Mouse (Mus musculus) intestine, embryonic 14.5 days (tissue): ENCODE measurements around the gene Slc36a2. TPM values are rescaled to one million over a fixed set of nuclear protein-coding genes. Genes with fewer than 3 reads are reported as not detected.

Experiments used
- ATAC-seq: fragments of 200-750 bp; cut with Nextera tagmentation; replicated peaks from 2 replicates; pipeline ENCODE4 v1.8.0; 2017; ENCODE audit warnings: low read depth, moderate number of reproducible peaks, moderate TSS enrichment, moderate library complexity; ENCODE audit not compliant: low FRiP score, low TSS enrichment
- DNase-seq: peaks from one replicate; pipeline ENCODE4 v3.0.0-alpha.2; 2018; ENCODE audit warnings: low spot score
- H3K27ac ChIP-seq: fragments of 300-500 bp; sonication (generic); 2 replicates; pipeline ENCODE4 v1.5.1; 2014; ENCODE audit warnings: low read depth, mild to moderate bottlenecking, control low read depth
- H3K27me3 ChIP-seq: fragments of 300-500 bp; sonication (generic); replicated peaks from 2 replicates; pipeline ENCODE4 v1.6.1; 2014; ENCODE audit warnings: low read length, control low read depth; ENCODE audit not compliant: control insufficient read depth, insufficient read depth
- H3K36me3 ChIP-seq: fragments of 300-500 bp; sonication (generic); 2 replicates; pipeline ENCODE4 v1.6.1; 2014; ENCODE audit warnings: low read length, control low read depth; ENCODE audit not compliant: control insufficient read depth, insufficient read depth
- H3K4me1 ChIP-seq: fragments of 300-500 bp; sonication (generic); replicated peaks from 2 replicates; pipeline ENCODE4 v1.6.1; 2014; ENCODE audit warnings: low read length, control low read depth, mixed read lengths; ENCODE audit not compliant: control insufficient read depth, insufficient read depth
- H3K4me2 ChIP-seq: fragments of 300-500 bp; sonication (generic); 2 replicates; pipeline ENCODE4 v1.6.1; 2014; ENCODE audit warnings: low read length
- H3K4me3 ChIP-seq: fragments of 300-500 bp; sonication (generic); 2 replicates; pipeline ENCODE4 v1.5.1; 2014; ENCODE audit warnings: low read depth, low read length, control low read depth, mixed read lengths
- H3K9ac ChIP-seq: fragments of 300-500 bp; sonication (generic); 2 replicates; pipeline ENCODE4 v1.6.1; 2014; ENCODE audit warnings: mild to moderate bottlenecking, low read length
- H3K9me3 ChIP-seq: fragments of 300-500 bp; sonication (generic); 2 replicates; pipeline ENCODE4 v1.6.1; 2016; ENCODE audit warnings: low read length, control low read depth; ENCODE audit not compliant: control insufficient read depth
- WGBS: fragments of 180-500 bp; shearing (Covaris S2); extraction: QIAGEN DNeasy Blood & Tissue Kit; methylation state at CpG from one replicate; pipeline ENCODE4 v1.1.7; 2014; 5-methylcytosine and 5-hydroxymethylcytosine counted together
- polyA plus RNA-seq: library from polyadenylated mRNA; unstranded; fragments of >200 nt; fragmentation: Nextera tagmentation; extraction: Ambion mirVana; gene quantifications from 2 replicates; pipeline ENCODE4 v1.2.1, GENCODE M21; 2014

The Slc36a2 gene
- polyA plus RNA-seq, result 0.09 TPM in 2 replicates

DNA sequence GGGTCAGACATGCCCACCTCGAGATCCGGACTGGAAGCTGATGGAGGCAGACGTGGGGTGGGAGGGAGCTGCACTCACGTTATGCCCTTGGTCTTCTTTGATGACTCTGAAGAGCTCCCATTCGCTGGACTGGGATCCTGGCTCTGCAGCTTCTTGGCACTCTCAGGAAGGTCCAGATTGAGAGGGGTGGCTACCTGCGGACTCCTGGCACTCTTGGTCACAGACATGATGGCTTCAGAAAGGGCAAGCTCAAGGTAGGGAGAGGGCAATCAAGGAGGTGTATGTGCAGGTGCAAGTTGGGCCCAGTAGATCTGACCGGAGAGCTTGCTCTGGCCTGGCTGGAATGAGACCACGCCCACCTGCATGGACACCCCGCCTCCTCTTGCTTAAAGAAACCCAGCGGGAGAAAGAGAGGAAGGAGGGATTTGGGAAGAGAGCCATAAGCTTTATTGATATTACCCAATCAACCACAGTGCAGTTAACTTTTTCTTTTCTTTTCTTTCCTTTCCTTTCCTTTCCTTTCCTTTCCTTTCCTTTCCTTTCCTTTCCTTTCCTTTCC lies at the start of gene Slc36a2:
Gene Slc36a2 (minus strand): TSS at position 345 of the 559 bp plus-strand sequence.
- Histone ChIP-seq H3K9ac (no peak within 1 kb of the TSS), H3K36me3 (no peaks in the 10 kb centered on the region), H3K27me3 (no peaks in the 10 kb centered on the region), H3K4me3 (no peak within 1 kb of the TSS), H3K4me1 (no peaks in the 10 kb centered on the region), H3K27ac (no peak within 1 kb of the TSS), H3K4me2 (no peak within 1 kb of the TSS), H3K9me3 (no peaks in the 10 kb centered on the region)
- ATAC-seq (no peak), DNase-seq (no peak)
- 29% methylated on average over 10 of the region's 10 CpGs for WGBS

DNA sequence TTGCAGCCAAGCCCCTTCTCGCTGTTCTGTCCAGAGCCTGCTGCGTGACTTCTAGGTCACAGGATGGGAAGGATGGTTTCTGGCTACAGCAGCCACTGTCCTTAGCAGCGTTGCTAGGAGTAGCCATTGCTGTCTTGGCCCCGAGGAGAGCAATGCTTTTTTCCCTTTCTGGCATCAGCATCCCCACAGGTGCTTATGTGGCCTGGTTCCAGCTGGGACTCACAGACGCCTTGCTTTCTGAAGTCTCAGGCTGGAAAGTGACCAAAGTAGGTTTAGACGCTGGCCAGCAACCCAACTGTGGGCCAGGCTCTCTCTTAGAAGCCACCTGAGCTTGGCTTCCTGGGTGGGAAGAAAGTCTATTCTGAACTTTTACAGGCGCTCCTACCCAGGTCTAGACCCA lies 49.4 kb upstream of the Slc36a2 start:
- WGBS, result 80% methylated on average over 7 of the region's 7 CpGs
- Histone ChIP-seq H3K27me3 (no peaks in the 10 kb centered on the region), H3K4me1 (no peaks in the 10 kb centered on the region), H3K9me3 (no peaks in the 10 kb centered on the region), H3K4me3 (no peak overlapping the region), H3K4me2 (no peak overlapping the region), H3K9ac (no peak overlapping the region), H3K36me3 (peaks cover 14% of the 10 kb centered on the region; the same call in 1 of the 2 replicates), H3K27ac (no peak overlapping the region)
- ATAC-seq (no peak), DNase-seq (no peak)

DNA sequence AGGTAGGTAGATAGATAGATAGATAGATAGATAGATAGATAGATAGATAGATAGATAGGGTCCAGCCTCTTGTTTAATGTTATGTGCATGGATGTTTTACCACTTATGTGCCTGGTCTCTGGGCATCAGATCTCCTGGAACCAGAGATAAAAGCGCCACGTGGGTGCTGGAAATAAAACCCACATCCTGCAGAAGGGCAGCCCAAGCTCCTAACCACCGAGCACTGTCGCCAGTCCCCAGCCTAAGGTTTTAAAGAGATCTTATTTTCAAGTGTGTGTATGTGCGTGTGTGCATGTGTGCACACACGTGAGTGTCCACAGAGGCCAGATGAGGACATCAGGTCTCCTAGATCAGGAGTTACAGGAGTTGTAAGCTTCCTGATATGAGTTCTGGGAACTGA lies 46.2 kb upstream of the Slc36a2 start:
- H3K9me3 ChIP-seq, result no peaks in the 10 kb centered on the region
- 94% methylated on average over 6 of the region's 6 CpGs for WGBS
- no peaks in the 10 kb centered on the region for H3K4me1 ChIP-seq
- H3K27ac ChIP-seq, result no peak overlapping the region
- DNase-seq, result no peak
- H3K4me3 ChIP-seq, result no peak overlapping the region
- H3K9ac ChIP-seq, result no peak overlapping the region
- no peaks in the 10 kb centered on the region for H3K27me3 ChIP-seq
- peaks cover 18% of the 10 kb centered on the region; the same call in 1 of the 2 replicates for H3K36me3 ChIP-seq
- ATAC-seq, result no peak
- H3K4me2 ChIP-seq, result no peak overlapping the region

DNA sequence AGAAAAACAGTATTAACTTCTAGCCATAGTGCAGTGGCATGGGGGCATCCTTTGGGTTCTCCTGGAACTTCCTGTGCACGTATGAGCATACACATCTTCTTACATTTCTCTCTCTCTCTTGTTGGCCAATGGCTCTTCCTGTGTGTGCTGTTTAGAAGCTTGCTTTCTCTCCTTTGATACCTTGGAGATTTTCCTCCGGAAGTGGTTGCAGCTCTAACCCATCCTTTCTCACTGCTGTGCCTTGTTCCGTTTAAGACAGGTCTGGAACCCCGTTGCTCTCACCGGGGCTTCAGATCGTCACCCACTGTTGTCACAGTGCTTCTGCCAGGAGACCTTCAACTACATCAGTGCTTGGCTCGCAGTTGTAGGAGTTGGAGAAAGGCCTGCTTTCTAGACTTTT lies 36.4 kb upstream of the Slc36a2 start:
- DNase-seq, result no peak
- Histone ChIP-seq H3K9me3 (no peaks in the 10 kb centered on the region), H3K27ac (no peak overlapping the region), H3K4me2 (no peak overlapping the region), H3K4me1 (no peaks in the 10 kb centered on the region), H3K36me3 (peaks cover 23% of the 10 kb centered on the region; the same call in 1 of the 2 replicates), H3K27me3 (no peaks in the 10 kb centered on the region), H3K9ac (no peak overlapping the region), H3K4me3 (no peak overlapping the region)
- 93% methylated on average over 7 of the region's 7 CpGs for WGBS
- no peak for ATAC-seq

DNA sequence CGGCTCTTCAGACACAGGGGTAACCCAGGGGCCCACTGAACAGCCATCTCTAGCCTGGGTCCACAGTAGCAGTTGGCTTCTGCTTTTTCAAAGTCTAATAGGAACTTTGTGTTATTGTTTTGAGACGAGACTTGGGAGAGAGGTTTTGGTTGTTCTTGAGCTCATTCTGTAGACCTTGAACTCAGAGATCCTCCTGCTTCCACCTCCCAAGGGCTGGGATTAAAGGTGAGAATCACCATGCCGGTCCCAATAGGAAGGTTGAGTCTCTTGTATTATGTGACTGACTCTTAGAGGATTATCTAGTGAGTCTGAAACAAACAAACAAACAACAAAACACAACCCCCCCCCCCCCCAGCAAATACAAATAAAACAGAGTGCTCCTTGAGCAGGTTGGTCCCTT lies 33.6 kb upstream of the Slc36a2 start:
- 85% methylated on average over 3 of the region's 3 CpGs for WGBS
- H3K36me3 ChIP-seq, result peaks cover 12% of the 10 kb centered on the region; the same call in 1 of the 2 replicates
- ATAC-seq (no peak), DNase-seq (no peak)
- no peaks in the 10 kb centered on the region for H3K4me1 ChIP-seq
- no peaks in the 10 kb centered on the region for H3K27me3 ChIP-seq
- H3K9ac ChIP-seq, result no peak overlapping the region
- no peak overlapping the region for H3K4me2 ChIP-seq
- H3K4me3 ChIP-seq, result no peak overlapping the region
- no peak overlapping the region for H3K27ac ChIP-seq
- no peaks in the 10 kb centered on the region for H3K9me3 ChIP-seq

DNA sequence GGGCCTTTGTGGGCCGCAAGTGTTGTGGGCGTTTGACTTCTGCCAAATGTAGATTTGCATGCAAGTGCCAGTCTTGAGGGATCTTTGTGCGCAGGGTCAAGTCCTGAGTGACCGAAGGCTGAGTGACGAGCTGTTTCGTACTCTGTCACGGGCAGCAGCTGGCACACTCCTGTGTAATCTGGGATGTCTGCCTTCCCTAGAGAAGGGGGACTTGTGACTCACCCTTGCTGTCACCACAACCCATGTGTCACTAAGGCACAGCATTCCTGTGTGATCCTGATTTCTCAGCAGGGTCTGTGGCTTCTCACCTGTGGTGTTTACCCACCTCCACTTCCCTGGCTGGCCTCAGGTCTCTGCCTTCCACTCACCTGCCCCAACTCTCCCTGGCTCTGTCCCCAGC lies 33.0 kb upstream of the Slc36a2 start:
- Histone ChIP-seq H3K27me3 (no peaks in the 10 kb centered on the region), H3K9me3 (0 out of 2 replicates have a peak, but pooled peaks cover 3% of the 10 kb centered on the region), H3K4me2 (no peak overlapping the region), H3K9ac (no peak overlapping the region), H3K4me1 (no peaks in the 10 kb centered on the region), H3K36me3 (peaks cover 10% of the 10 kb centered on the region; the same call in 1 of the 2 replicates), H3K27ac (no peak overlapping the region), H3K4me3 (no peak overlapping the region)
- 84% methylated on average over 7 of the region's 7 CpGs for WGBS
- DNase-seq (no peak), ATAC-seq (no peak)

DNA sequence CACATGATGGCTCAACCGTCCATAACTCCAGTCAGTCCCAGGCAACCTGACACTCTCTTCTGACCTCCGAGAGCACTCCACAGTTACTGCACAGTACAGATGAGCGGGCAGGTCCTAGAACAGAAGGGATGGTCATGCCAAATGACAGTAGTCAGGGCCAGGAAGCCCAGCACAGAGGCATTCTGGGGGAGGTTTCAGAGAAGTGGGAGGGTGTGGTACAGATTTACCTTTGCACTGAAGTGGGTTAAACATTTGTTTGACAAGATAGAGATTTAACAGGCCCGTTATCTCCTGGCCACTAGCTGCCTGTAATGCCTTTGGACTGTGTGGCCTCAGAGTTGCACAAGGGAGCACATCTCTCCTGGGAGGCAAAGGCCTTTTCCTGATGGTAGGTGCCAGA lies 32.5 kb upstream of the Slc36a2 start:
- no peaks in the 10 kb centered on the region for H3K27me3 ChIP-seq
- H3K9ac ChIP-seq, result no peak overlapping the region
- no peak overlapping the region for H3K4me2 ChIP-seq
- H3K9me3 ChIP-seq, result 0 out of 2 replicates have a peak, but pooled peaks cover 3% of the 10 kb centered on the region
- H3K4me3 ChIP-seq, result no peak overlapping the region
- no peak overlapping the region for H3K27ac ChIP-seq
- H3K4me1 ChIP-seq, result no peaks in the 10 kb centered on the region
- peaks cover 10% of the 10 kb centered on the region; the same call in 1 of the 2 replicates for H3K36me3 ChIP-seq
- DNase-seq (no peak), ATAC-seq (no peak)
- 53% methylated on average over 4 of the region's 4 CpGs for WGBS

DNA sequence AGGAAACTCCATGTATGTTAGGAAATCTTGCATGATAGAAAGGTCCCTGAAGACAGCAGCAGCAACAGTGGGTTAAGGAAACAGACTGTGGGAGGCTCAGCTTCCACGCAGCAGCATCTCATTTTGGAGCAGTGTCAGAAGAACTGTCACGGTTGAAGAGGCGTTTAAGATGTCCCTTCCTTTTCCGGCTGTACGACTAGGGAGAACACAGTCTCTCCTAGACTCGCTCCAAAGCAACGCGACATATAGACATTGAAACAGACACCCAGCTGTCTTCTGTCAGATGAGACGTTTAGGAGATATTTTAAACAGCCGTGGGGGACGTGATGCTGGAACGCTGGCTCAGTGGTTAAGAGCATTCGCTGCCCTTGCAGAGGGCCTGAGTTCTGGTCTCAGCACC lies 32.0 kb upstream of the Slc36a2 start:
- Histone ChIP-seq H3K9ac (no peak overlapping the region), H3K27ac (no peak overlapping the region), H3K4me3 (no peak overlapping the region), H3K4me2 (no peak overlapping the region), H3K36me3 (peaks cover 10% of the 10 kb centered on the region; the same call in 1 of the 2 replicates), H3K27me3 (no peaks in the 10 kb centered on the region), H3K9me3 (0 out of 2 replicates have a peak, but pooled peaks cover 3% of the 10 kb centered on the region), H3K4me1 (no peaks in the 10 kb centered on the region)
- WGBS, result 38% methylated on average over 13 of the region's 13 CpGs
- ATAC-seq, result no peak
- no peak for DNase-seq

DNA sequence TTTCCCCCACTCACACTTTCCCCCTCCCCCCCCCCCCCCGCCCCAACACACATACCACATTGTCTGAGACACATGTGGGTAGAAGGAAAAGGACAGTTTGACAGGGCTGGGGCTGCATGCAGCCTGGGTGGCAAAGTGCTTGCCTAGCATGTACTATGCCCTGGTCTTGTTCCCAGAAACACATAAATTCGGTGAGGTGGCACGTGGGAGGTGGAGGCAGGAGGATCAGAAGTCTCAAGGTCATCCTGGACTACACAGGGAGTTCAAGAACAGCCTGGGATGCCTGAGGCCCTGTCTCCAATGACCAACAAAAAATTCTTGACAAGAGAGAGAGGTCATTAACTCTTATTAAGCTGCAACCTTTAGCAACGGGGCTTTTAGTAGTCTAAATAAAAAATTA lies 31.2 kb upstream of the Slc36a2 start:
- Histone ChIP-seq H3K27me3 (no peaks in the 10 kb centered on the region), H3K4me3 (no peak overlapping the region)
- 68% methylated on average over 3 of the region's 4 CpGs for WGBS

More for the DNA sequence above, 31.2 kb upstream of the Slc36a2 start:
- H3K4me1 ChIP-seq, result no peaks in the 10 kb centered on the region
- no peak overlapping the region for H3K9ac ChIP-seq
- no peak for ATAC-seq
- no peak overlapping the region for H3K4me2 ChIP-seq
- H3K36me3 ChIP-seq, result peaks cover 9% of the 10 kb centered on the region; the same call in 1 of the 2 replicates
- no peak overlapping the region for H3K27ac ChIP-seq
- H3K9me3 ChIP-seq, result 0 out of 2 replicates have a peak, but pooled peaks cover 3% of the 10 kb centered on the region
- no peak for DNase-seq
